Mouse (Mus musculus): ENCODE measurements around the gene 1700016H13Rik. TPM values are rescaled to one million over a fixed set of nuclear protein-coding genes. Genes with fewer than 3 reads are reported as not detected.

The 1700016H13Rik gene
- polyA plus RNA-seq (2021; fragmentation: Nextera tagmentation), result not detected in 2 replicates
- long read RNA-seq, experiment 1, result 0 reads
- long read RNA-seq, experiment 2, result 0 reads

DNA sequence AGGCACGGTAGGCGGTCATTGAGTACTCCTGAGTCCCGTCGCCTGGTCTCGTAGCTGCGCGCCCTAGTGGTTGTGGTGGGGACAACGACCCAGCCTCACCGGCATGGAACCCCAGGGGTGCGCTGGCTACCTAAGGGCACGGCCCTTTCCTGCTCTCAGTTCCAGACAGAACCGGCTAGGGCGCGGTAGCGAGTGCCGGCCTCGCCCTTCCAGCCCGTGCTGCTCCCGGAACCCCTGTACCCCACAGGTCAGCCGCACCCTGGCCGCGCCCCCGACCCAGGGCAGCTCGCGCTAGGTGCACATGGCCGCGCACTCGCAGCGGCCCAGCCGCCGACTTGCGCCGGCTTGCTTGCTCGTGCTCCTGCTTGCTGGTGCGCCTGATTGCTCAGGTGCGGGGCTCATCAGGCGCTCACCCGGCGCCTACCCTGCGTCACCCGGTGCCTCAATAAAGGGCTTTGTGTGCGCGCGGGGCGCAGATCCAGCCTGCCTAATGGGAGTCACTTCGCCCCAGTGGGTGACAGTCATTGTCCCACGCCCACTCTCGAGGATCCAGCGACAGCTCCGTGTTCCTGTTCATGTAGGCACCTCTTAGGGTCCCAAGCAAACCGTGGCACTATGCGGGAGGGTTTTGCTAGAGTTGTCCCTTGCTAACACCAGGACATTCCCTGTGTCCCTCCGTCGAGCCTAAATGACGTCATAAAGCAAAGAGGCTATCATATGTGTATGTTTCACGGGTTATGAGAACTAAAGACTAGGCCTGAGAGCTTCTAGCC is at the start of gene 1700016H13Rik:
Gene 1700016H13Rik, minus strand, starts transcription at position 665 of the 773 bp plus-strand sequence.

DNA sequence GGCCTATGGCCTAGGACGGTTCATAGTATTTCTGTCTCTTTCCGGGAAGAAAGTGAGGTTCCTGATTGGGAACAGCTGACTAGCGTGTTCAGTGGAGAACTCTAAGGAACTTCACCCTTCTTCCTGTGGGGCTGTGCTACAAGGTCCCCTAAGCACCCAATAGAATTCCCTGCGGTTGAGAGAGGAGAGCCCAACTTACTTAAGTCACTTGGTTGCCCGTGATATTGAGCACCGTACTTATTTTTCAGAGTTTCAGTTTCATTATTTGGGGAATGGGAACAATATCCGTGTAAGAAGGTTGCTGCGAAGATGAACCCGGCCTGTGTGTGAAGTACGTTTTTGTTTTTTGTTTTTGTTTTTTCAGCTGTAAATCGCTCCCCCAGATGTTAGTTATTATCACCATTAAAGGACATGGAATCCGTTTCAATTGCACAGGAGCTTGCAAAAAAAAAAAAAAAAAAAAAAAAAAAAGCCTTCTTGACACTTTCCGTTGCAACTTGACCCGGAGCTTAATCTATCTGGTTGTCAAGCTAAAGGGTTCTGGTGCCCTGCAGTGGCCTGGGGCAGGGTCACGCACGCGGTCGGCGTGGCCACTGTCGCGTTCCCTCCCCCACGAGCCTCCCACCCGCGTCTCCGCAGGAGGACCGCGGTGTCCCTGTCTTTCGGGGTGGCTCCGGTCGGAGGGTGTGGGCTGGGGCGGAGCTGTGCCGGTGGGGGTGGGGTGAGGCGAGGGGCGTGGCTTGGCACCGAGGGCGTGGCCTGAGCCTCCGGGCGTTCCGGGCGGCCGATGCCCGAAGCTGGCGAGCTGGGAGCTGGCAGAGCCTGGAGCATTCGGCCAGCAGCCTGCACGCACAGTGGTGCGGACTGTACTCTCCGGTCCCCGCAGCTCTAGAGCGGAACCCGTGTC is 36.1 kb upstream of the 1700016H13Rik start, which contains the start of gene Aff1:
Gene Aff1, plus strand, starts transcription at position 751 of the 907 bp plus-strand sequence.

DNA sequence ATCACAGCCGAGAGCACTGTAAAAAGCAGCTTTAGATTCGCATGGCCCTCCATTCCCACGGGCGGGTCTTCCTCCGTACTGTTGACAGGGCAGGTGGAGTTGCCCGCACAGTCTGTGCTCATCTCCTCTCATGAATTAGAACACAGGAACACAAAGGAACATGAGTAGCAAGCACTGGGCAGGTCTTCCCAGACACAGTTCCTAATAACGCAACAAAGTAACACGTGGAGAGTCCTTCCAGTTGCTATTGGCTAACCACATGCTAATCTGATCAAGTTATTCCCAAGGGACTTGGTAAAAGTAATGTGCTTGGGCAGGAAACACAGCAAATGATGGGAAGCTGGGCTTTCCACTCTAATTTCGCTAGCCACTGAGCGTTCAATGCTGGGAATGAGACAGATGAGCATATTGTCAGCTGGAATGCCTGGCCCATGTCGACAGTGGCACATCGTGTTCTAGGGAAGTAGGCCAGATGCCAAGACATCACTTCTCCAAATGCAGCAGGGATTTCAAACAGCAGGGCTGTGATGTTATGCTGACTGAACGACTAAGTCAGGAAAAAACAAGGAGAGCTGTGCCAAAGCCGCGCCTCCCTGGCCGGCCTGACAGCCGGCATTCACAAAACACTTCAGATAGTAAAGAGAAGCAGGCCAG is 26.6 kb downstream of the 1700016H13Rik start, which contains the start of gene Slc10a6:
Gene Slc10a6, minus strand, starts transcription at position 293 of the 654 bp plus-strand sequence.

Other genes starting within 250 kb of the 1700016H13Rik start
- 2.4 TPM in 2 replicates for gene Ptpn13, start 230.8 kb downstream of the 1700016H13Rik start, polyA plus RNA-seq (2021; fragmentation: Nextera tagmentation)
- 0.08 TPM in 1 of 2 replicates, not detected in the other for gene Slc10a6, start 26.6 kb downstream of the 1700016H13Rik start, polyA plus RNA-seq (2021; fragmentation: Nextera tagmentation)
- 9.6 and 9.9 TPM in 2 replicates for gene Aff1, start 36.4 kb upstream of the 1700016H13Rik start, polyA plus RNA-seq (2021; fragmentation: Nextera tagmentation)